In the genomic region with DNA sequence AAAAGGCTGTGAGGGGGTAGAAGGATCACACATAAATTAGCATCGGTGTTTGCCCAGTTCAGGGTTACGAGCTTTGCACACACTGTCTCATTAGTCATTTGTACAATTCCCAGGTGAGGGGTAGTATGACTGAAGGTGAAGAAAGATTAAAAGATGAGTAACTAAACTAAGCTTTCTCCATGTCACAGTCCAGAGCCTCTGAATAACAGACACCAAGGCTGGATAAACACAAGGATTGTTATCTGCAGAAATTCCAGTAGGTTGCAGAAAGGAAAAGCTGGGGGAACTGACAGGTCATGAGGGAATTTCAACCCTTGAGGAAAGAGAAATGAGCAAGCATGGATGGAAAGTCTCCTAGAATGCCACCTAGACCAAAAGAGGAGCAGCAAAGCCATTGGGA, we compare ENCODE assay signal across 20 mouse cellular contexts.
"Had no signal": no experiment of that assay in that cellular context is flagged by ENCODE, and none has a peak within 500 bp of the region (broad histone marks: within the 10 kb centered on the region; RNA-seq: fewer than 3 reads in every experiment).

No protein-coding gene starts in this region.

- H3K4me2 ChIP-seq: liver, embryonic 11.5 days; liver, embryonic 13.5 days; liver, embryonic 15.5 days; midbrain, embryonic 11.5 days; midbrain, embryonic 13.5 days; midbrain, embryonic 15.5 days; neural tube, embryonic 12.5 days had no signal

- H3K36me3 ChIP-seq: liver, embryonic 13.5 days; liver, embryonic 15.5 days; midbrain, embryonic 13.5 days; midbrain, embryonic 15.5 days; neural tube, embryonic 12.5 days had no signal

- H3K4me1 ChIP-seq: liver, embryonic 13.5 days; liver, embryonic 15.5 days; megakaryocyte, embryonic 14.5 days; midbrain, embryonic 15.5 days; neural tube, embryonic 12.5 days had no signal

- H3K27ac ChIP-seq: liver, embryonic 13.5 days; liver, embryonic 15.5 days; macrophage; midbrain, embryonic 13.5 days; midbrain, embryonic 15.5 days; neural tube, embryonic 12.5 days had no signal

- H3K9me3 ChIP-seq: liver, embryonic 15.5 days; midbrain, embryonic 13.5 days; midbrain, embryonic 15.5 days; neural tube, embryonic 12.5 days had no signal

- H3K27me3 ChIP-seq: liver, embryonic 13.5 days; liver, embryonic 15.5 days; megakaryocyte, embryonic 14.5 days; midbrain, embryonic 13.5 days; midbrain, embryonic 15.5 days; neural tube, embryonic 12.5 days had no signal

- H3K4me3 ChIP-seq: liver, embryonic 13.5 days; liver, embryonic 15.5 days; megakaryocyte, embryonic 14.5 days; midbrain, embryonic 13.5 days; midbrain, embryonic 15.5 days; neural tube, embryonic 12.5 days had no signal

- ATAC-seq: liver, postnatal 0 days; midbrain, embryonic 13.5 days; midbrain, embryonic 15.5 days had no signal

- H3K9ac ChIP-seq: liver, embryonic 13.5 days; liver, embryonic 15.5 days; liver, postnatal 0 days; midbrain, embryonic 13.5 days; midbrain, embryonic 15.5 days; neural tube, embryonic 12.5 days had no signal

- DNase-seq: liver, embryonic 13.5 days; liver, postnatal 0 days; lung, adult 2 months; lung, postnatal 14 days; retina, postnatal 1 day; right cerebral cortex, adult 18-20 months; right cerebral cortex, postnatal 25 days; right cerebral cortex, postnatal 4 days; spleen, adult 18-20 months; thymus, adult 18-20 months; thymus, postnatal 14 days; thymus, postnatal 36 days had no signal
